Mouse (Mus musculus) megakaryocyte, adult 5-6 weeks (primary cell): ENCODE results near the gene Phc3. TPM values are rescaled to one million over a fixed set of nuclear protein-coding genes. Genes with fewer than 3 reads are reported as not detected.
A peak's percentile ranks its signal among the peaks of the same experiment; 100 is the strongest.

Experiments used
- ATAC-seq: 2 replicates; pipeline ENCODE4 v1.8.0; 2016; ENCODE audit warnings: mild to moderate bottlenecking, inconsistent platforms; ENCODE audit not compliant: poor library complexity, severe bottlenecking
- total RNA-seq, 2 experiments: library from RNA; stranded (forward) in 1 of 2; stranded (reverse) in 1 of 2; fragments of 153-499, 151-499 nt in 1 of 2; fragments of 221-1000, 200-1000 nt in 1 of 2; gene quantifications; 2 replicates each; pipeline versions ENCODE4 v1.2.3 to v1.2.4; 2015 to 2017

The Phc3 gene
- total RNA-seq, 2 experiments from 2014 or later = 17.3 to 31.1 TPM

DNA sequence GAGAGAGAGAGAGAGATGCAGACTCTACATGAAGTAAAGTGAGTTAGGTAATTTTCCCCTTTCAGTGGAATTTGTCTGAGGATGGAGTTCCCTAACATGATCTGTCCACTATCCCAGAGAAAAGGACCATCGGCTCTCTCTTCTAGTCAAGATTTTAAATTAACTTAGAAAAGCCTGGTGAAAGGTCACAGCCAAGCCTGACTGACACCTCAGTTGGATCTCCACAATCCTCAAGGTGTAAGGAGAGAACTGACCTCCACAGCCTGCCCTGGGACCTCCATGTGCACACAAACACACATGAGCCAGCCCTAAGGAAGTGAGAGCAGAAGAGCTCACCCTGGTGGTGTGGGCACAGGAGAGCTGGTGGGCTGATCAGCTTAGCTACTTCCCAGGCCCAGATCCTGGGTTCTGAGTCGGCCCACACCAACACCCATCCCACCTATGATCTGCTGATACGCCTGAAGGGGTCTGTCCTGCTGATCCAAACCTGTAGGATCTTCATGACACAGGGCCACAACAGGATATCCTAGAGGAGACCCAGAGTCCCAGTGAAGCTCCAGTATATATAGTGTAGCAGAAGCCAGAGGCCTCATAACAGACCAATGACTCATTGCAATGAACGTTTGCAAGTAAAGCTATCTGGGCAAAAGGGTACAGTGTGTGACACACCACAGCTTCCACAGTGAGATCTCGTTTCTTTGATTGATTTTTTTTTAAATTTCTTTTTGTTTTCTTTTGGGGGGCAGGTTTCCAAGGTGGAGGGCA is 12.6 kb upstream of the Phc3 start:
- no peak for ATAC-seq

- ATAC-seq = no peak
These were observed 7.9 kb upstream of the Phc3 start for GRCm38 (mm10) chr3:30976991-30977603.

GRCm38 (mm10) chr3:30975102-30975754 is 6.0 kb upstream of the Phc3 start:
- peak; percentile 99 for ATAC-seq

GRCm38 (mm10) chr3:30968531-30969092 is 603 bp downstream of the Phc3 start:
- ATAC-seq = peak; percentile 49

DNA sequence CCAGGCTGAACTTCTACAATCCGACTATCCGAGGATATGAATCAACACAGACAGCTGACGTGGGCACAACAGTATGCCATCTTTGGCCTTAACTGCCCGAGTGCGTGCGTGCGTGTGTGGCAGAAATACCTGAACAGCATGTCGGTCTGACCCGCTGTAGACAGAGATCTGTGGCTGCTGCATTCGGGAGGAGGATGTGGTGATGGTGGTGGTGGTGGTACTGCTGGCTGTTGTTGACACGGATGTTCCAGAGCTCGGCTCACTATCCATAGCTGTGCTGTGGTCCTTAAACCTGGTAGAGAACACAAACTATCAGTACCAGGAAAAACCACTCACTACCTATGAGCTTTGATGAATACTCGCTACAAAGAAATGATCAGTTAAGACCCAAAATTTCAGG is 3.6 kb downstream of the Phc3 start:
- ATAC-seq = no peak

- ATAC-seq = no peak
These were observed 5.0 kb downstream of the Phc3 start for GRCm38 (mm10) chr3:30964216-30964615.

DNA sequence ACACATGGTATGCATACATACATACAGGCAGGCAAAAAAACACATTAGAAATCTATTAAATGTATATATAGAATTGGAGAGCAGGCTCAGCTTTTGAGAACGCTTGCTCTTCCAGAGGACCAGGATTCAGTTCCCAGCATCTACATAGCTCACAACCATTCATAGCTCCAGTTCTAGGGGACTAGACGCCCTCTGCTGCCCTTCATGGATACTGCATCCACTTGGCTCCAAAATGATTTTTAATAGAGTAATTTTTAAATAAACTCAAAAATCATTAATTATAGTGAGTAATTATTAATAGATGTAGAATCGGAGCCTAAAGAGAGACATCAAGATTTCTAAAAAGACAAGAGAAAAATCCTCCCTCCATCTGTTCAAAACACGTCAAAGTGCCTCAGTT is 6.1 kb downstream of the Phc3 start:
- ATAC-seq = no peak

DNA sequence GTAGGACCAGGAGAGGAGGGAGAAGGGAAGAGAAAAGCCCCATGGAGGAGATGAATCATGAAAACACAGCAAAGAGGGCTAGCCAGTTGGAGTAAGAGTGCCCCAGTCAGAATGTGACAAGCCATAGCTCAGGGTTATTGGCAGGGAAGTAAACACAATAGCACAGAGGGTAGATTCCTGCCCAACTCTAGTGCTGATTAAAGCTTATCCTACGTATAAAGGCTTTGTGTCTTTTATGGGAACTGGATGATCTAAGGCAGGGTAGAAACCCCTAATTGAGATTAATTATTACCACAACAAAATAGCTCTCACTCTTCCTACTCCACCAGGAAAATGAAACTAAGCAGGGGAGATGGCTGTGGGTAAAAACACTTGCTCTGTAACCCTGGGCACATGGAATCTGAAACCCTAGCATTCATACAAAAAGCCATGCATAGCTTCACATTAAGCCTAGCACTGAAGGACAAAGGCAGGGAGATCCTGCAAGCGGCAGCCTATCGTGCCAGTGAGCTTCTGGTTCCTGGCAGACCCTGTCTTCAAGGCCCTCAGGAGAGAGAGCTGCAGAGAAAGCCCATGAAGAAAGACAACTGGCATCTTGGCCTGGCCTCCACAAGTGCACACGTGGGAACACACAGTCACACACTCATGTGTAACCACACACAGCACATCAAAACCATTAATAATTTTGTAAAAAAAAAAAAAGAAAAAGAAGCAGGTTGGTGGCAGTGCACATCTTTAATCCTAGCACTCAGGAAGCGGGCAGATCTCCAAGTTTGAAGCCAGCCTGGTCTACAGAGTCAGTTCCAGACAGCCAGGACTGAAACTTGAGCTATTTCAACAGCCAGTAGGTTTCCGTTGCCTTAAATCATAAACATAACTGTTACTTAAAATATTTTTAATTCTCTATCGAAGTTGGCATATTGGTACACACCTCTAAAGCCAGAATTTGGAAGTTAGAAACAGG is 9.1 kb downstream of the Phc3 start:
- no peak for ATAC-seq

DNA sequence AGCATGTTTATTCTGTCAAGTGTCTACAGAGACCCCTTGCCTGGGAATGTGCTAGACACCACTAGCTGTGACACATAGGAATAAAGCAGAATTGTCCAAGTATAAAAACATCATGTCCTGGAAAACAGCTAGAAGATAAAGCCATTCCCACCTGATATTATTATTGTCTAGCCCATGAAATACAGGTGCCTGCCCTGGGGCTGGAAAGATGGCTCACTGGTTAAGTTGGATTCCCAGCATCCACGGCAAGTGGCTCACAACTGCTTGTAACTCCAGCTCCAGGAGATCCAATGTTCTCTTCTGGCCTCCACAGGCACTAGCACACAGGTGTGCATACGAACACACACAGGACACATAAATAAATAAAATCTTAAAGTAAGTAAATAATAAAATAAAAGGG is 10.5 kb downstream of the Phc3 start:
- ATAC-seq = no peak

GRCm38 (mm10) chr3:30956327-30956726 is 12.9 kb downstream of the Phc3 start:
- ATAC-seq = no peak

- ATAC-seq = no peak
These were observed 16.7 kb downstream of the Phc3 start for GRCm38 (mm10) chr3:30952273-30953070.

GRCm38 (mm10) chr3:30951652-30952051 is 17.6 kb downstream of the Phc3 start:
- ATAC-seq = no peak

DNA sequence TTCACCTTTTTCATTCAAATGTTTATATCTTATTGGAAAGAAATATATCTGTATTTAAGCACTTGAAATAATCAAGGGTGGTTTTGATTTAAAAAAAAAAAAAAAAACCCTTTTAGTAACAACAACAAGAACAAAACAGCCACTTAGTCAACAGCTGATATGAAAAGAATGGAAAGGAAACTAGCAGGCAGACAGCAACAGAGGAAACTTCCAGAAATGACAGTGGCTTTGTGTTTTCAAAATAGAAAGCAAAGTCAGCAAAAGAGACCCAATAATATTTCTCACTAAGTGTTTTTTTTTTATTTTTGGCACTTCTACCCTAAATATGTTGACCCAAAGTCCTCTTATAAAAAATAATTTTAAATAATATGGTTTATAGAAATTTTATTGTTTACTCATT is 34.8 kb downstream of the Phc3 start:
- no peak for ATAC-seq

DNA sequence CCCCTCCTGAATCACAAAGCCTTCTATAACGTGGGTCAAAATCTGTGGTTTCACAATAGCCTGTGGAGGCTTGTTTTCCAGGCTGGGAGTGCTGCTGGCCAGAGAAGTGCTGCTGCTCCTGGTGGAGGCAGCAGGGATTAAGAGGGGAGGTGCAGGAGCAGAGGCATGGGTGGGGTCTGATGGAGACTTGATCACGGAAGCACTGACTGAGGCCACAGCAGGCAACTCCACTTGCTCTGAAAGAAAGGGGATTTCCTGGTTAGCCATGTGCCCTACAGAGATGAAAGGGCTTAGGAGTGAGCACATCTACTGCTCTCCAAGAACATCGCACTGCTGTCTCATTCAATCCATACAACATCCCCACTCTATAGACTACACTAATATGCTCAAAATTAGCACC is 39.4 kb downstream of the Phc3 start:
- ATAC-seq = no peak

- ATAC-seq = no peak
These were observed 41.6 kb downstream of the Phc3 start for GRCm38 (mm10) chr3:30927664-30928063.

GRCm38 (mm10) chr3:30917160-30917559 is 52.1 kb downstream of the Phc3 start:
- ATAC-seq = peak; percentile 56

DNA sequence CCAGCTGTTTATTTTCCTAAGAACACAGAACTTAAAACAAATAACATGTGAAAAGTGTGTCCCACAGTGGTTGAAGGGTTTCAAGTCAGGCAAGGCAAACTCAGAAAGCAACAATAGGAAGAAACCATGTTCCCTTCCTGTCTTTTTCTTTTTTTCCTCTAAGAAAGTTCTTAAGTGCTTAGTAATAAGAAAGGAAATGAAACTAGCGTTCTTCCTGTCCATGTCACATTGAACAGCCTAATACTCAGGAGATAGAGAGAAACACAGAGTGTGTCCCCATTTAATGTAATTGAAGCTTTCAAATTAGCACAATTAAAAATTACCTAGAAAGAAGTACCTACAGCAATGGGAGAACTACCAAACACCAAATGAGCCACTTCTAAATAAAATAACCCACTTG is 64.6 kb downstream of the Phc3 start:
- peak; percentile 54; the same call in 1 of the 2 replicates for ATAC-seq

GRCm38 (mm10) chr3:30899407-30899806 is 69.8 kb downstream of the Phc3 start:
- ATAC-seq = no peak

DNA sequence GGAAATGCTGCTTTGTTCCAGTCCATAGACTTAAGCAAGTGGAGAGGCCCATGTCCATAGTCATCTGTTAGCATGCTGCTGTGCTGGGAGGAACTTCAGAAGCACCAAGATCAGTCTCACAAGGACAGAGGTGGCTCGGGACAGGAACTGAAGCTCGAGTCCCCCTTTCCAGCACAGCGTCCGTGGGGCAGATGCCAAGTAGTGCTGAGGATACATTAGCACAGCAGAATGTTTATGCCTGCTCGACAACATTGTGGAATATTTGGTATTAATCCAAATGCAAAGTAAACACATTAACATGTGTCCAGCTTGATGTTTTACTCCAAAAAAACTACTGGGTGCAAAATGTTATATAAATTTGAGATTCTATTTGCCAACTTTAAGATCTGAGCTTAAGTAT is 72.5 kb downstream of the Phc3 start:
- no peak for ATAC-seq

DNA sequence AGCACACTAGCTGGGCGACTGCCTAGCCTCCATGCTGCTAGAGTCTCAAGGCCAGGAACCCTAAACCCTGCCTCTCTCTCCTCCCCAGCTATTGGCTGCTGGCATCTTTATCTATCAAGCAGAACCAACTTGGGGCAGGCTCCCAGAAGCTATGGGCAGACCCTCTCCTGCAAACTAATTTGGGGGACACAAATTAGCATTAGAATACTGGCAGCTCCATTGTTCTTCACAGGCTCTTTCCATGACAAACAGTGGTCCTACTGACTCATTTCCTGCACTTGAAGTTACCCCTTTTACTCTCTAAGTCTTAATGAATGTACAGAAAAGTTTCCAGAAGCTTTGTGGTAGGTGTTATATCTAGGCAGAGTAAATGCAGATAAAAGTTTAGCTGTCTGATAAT is 80.2 kb downstream of the Phc3 start:
- ATAC-seq = no peak
